Mouse (Mus musculus) kidney, embryonic 15.5 days (tissue): ENCODE data around the gene Rbfox1. TPM values are rescaled to one million over a fixed set of nuclear protein-coding genes. Genes with fewer than 3 reads are reported as not detected.

Experiments used
- ATAC-seq: fragments of 200-750 bp; cut with Nextera tagmentation; replicated peaks from 2 replicates; pipeline ENCODE4 v1.8.0; 2017; ENCODE audit warnings: moderate TSS enrichment; ENCODE audit not compliant: low FRiP score
- H3K27ac ChIP-seq: fragments of 300-500 bp; sonication (generic); 2 replicates; pipeline ENCODE4 v1.5.1; 2015; ENCODE audit warnings: mild to moderate bottlenecking, inconsistent platforms
- H3K27me3 ChIP-seq: fragments of 300-500 bp; sonication (generic); 2 replicates; pipeline ENCODE4 v1.6.1; 2015; ENCODE audit warnings: inconsistent platforms
- H3K36me3 ChIP-seq: fragments of 300-500 bp; sonication (generic); 2 replicates; pipeline ENCODE4 v1.6.1; 2015; ENCODE audit warnings: inconsistent platforms
- H3K4me1 ChIP-seq: fragments of 300-500 bp; sonication (generic); 2 replicates; pipeline ENCODE4 v1.6.1; 2015; ENCODE audit warnings: inconsistent platforms
- H3K4me2 ChIP-seq: fragments of 300-500 bp; sonication (generic); 2 replicates; pipeline ENCODE4 v1.6.1; 2015; ENCODE audit warnings: moderate library complexity, mild to moderate bottlenecking, inconsistent platforms
- H3K4me3 ChIP-seq: fragments of 300-500 bp; sonication (generic); replicated peaks from 2 replicates; pipeline ENCODE4 v1.5.1; 2015; ENCODE audit warnings: mild to moderate bottlenecking, inconsistent platforms
- H3K9ac ChIP-seq: fragments of 300-500 bp; sonication (generic); 2 replicates; pipeline ENCODE4 v1.6.1; 2015; ENCODE audit warnings: mild to moderate bottlenecking, inconsistent platforms
- H3K9me3 ChIP-seq: fragments of 300-500 bp; sonication (generic); replicated peaks from 2 replicates; pipeline ENCODE4 v1.6.1; 2016; ENCODE audit warnings: inconsistent platforms
- WGBS: fragments of 180-500 bp; shearing (Covaris S2); methylation state at CpG from one replicate; pipeline ENCODE4 v1.1.7; 2015; ENCODE audit warnings: mixed read lengths; 5-methylcytosine and 5-hydroxymethylcytosine counted together
- polyA plus RNA-seq: library from polyadenylated mRNA; unstranded; fragments of >200 nt; fragmentation: Nextera tagmentation; extraction: Ambion mirVana; gene quantifications from 2 replicates; pipeline ENCODE4 v1.2.1, GENCODE M21; 2015

The Rbfox1 gene
- polyA plus RNA-seq, 1 experiment from 2014 or later: 6.7 TPM

DNA sequence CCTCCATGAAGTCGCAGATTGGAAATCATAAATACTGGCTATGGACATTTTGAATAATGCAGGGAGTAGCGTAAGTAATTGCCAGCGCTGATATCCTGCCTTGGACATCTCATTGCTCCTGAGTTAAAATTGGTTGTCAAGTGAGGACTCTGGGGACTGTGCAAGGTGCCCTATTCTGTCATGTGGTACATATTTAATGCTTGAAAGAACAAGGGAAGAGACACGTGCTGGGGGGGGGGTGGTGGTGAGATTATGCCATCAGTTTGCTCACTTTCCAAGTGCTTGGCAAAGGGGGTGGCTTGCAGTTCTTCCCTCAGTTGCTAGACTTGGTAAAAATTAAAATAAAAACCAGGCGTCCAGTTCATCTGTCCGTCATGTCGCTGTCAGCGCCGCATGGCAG lies 462.9 kb downstream of the Rbfox1 start:
- no peak for ATAC-seq
- H3K9me3 ChIP-seq: no peaks in the 10 kb centered on the region
- no peaks in the 10 kb centered on the region for H3K36me3 ChIP-seq
- H3K4me1 ChIP-seq: peaks cover 11% of the 10 kb centered on the region; the same call in 1 of the 2 replicates
- peaks cover 42% of the 10 kb centered on the region for H3K27me3 ChIP-seq
- WGBS: 36% methylated on average over 9 of the region's 9 CpGs
- H3K4me3 ChIP-seq: 0 out of 2 replicates have a peak overlapping the region, but pooled peaks have one; percentile 30
- H3K27ac ChIP-seq: no peak overlapping the region
- no peak overlapping the region for H3K9ac ChIP-seq
- H3K4me2 ChIP-seq: peak overlapping the region; percentile 60

DNA sequence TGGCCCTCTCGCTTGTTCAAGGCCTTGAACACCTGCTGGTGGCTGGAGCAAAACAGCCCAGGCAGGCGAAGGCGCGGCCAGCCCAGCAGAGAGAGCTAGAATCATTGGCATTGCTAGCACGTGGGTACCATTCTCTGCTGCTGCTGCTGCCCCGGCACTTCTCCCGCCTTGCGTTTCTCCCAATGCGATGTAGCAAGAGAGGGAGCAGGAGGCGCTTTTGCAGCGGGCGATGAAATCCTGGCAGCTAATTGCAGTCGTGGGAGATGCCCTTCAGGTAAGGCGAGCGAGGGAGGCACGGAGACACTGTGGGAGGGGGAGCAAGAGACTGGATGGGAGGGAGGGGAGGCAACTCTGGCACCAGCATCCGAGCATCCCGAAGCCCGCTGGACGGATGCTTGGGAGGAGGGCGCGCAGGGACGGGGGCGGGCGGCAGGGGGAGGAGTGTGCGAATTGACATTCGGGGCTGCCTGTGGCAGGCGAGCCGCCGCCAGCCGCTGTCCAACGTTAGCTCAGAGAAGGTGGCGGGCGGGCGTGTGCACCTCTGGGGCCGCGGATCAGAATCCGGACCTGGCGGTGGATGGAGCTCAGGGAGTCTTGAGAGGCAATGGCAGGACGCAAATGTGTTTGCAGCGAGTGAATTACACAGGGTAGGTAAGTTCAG lies 463.6 kb downstream of the Rbfox1 start:
- peaks cover 42% of the 10 kb centered on the region for H3K27me3 ChIP-seq
- H3K4me2 ChIP-seq: peak overlapping the region; percentile 60
- H3K4me1 ChIP-seq: peaks cover 11% of the 10 kb centered on the region; the same call in 1 of the 2 replicates
- peak; percentile 82 for ATAC-seq
- H3K9ac ChIP-seq: 0 out of 2 replicates have a peak overlapping the region, but pooled peaks have one; percentile 11
- no peak overlapping the region for H3K27ac ChIP-seq
- WGBS: under 1% methylated on average over 41 of the region's 41 CpGs
- H3K4me3 ChIP-seq: peak overlapping the region; percentile 30
- H3K36me3 ChIP-seq: no peaks in the 10 kb centered on the region
- H3K9me3 ChIP-seq: no peaks in the 10 kb centered on the region

GRCm38 (mm10) chr16:6349381-6349780 lies 464.2 kb downstream of the Rbfox1 start:
- Histone ChIP-seq H3K27me3 (peaks cover 42% of the 10 kb centered on the region), H3K4me2 (peak overlapping the region; percentile 60), H3K36me3 (no peaks in the 10 kb centered on the region), H3K9me3 (no peaks in the 10 kb centered on the region), H3K4me3 (peak overlapping the region; percentile 30), H3K27ac (no peak overlapping the region), H3K9ac (no peak overlapping the region), H3K4me1 (peaks cover 11% of the 10 kb centered on the region; the same call in 1 of the 2 replicates)
- WGBS: 30% methylated on average over 16 of the region's 16 CpGs
- ATAC-seq: no peak

DNA sequence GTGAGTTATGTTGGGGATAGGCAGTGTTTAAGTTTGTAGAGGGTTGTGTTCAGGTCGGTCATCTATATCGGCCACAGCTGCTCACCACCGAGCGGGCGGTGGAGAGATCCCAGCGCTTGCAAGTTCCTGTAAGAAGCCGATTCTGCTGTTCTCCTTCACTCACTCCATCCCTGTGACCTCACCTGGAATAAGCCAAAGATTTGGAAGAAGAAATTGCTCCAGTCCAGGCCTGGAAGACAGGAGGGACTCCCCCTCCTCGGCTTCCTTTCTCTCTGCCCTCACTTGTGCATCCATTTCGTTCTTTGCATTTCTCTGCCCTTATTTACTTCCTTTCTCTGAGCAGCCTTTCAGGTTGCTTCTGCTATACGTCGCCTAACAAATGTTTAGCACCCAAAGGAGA lies 465.1 kb downstream of the Rbfox1 start:
- Histone ChIP-seq H3K4me2 (no peak overlapping the region), H3K9me3 (no peaks in the 10 kb centered on the region), H3K27ac (no peak overlapping the region), H3K36me3 (no peaks in the 10 kb centered on the region), H3K27me3 (peaks cover 42% of the 10 kb centered on the region), H3K9ac (no peak overlapping the region), H3K4me3 (no peak overlapping the region), H3K4me1 (peaks cover 11% of the 10 kb centered on the region; the same call in 1 of the 2 replicates)
- WGBS: 80% methylated on average over 11 of the region's 11 CpGs
- ATAC-seq: no peak

DNA sequence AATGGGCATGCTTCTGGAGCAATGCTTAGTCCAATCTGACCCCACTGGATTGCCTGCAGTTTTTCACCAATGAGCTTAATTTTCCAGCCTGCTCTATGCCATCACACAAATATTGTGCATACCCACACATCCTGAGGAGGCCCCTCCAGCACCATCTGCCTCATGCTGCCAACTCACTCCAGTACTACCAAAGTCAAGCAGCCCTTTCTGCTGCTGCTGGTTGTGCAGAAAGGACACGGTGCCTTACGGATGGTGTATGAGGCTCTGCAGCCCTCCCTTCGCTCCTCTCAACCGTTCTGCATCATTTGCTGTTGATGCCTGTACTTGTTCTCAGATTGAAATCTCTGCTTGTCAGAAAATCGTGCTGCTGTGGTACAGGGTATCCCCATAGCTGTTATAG lies 468.0 kb downstream of the Rbfox1 start:
- ATAC-seq: no peak
- Histone ChIP-seq H3K27ac (no peak overlapping the region), H3K4me3 (no peak overlapping the region), H3K36me3 (no peaks in the 10 kb centered on the region), H3K9me3 (no peaks in the 10 kb centered on the region), H3K27me3 (peaks cover 25% of the 10 kb centered on the region), H3K9ac (no peak overlapping the region), H3K4me2 (no peak overlapping the region), H3K4me1 (peaks cover 11% of the 10 kb centered on the region; the same call in 1 of the 2 replicates)
- 65% methylated on average over 5 of the region's 5 CpGs for WGBS

- Histone ChIP-seq H3K27ac (no peak overlapping the region), H3K27me3 (no peaks in the 10 kb centered on the region), H3K36me3 (no peaks in the 10 kb centered on the region), H3K9me3 (no peaks in the 10 kb centered on the region), H3K4me2 (no peak overlapping the region), H3K4me3 (no peak overlapping the region), H3K9ac (no peak overlapping the region), H3K4me1 (no peaks in the 10 kb centered on the region)
- WGBS: 79% methylated on average over 3 of the region's 3 CpGs
- ATAC-seq: no peak
Measured at GRCm38 (mm10) chr16:6356931-6357330, 471.8 kb downstream of the Rbfox1 start.

GRCm38 (mm10) chr16:6365793-6366192 lies 480.6 kb downstream of the Rbfox1 start:
- WGBS: 91% methylated on average over 2 of the region's 2 CpGs
- no peak for ATAC-seq
- H3K4me2 ChIP-seq: no peak overlapping the region

DNA sequence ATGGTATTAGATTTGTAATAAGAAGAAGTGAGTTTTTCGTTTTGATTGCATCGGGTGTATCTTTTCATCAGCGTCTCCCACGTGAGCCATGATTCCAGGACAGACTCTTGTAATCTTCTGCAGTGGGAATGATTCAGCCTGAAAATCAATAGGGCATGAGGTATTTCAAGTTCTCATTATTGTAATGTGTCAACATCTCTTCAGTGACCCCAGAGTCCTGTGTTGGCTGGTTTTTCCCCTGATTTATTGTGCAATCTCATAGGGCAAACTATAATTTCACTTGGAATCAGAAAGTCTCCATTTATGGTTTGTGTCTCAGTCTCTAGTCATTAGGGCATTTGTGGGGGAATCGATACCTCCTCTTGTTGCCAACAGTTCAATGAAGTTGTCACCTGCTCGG lies 481.5 kb downstream of the Rbfox1 start:
- Histone ChIP-seq H3K36me3 (no peaks in the 10 kb centered on the region), H3K27ac (no peak overlapping the region), H3K4me2 (no peak overlapping the region), H3K4me3 (no peak overlapping the region), H3K27me3 (no peaks in the 10 kb centered on the region), H3K4me1 (no peaks in the 10 kb centered on the region), H3K9me3 (no peaks in the 10 kb centered on the region), H3K9ac (no peak overlapping the region)
- no peak for ATAC-seq
- WGBS: 47% methylated on average over 6 of the region's 6 CpGs

More at GRCm38 (mm10) chr16:6365793-6366192, 480.6 kb downstream of the Rbfox1 start:
- Histone ChIP-seq H3K27ac (no peak overlapping the region), H3K9ac (no peak overlapping the region), H3K4me1 (no peaks in the 10 kb centered on the region), H3K4me3 (no peak overlapping the region), H3K27me3 (no peaks in the 10 kb centered on the region), H3K9me3 (no peaks in the 10 kb centered on the region), H3K36me3 (no peaks in the 10 kb centered on the region)

GRCm38 (mm10) chr16:6380924-6381323 lies 495.8 kb downstream of the Rbfox1 start:
- H3K9me3 ChIP-seq: no peaks in the 10 kb centered on the region
- no peak overlapping the region for H3K4me3 ChIP-seq
- 75% methylated on average over 3 of the region's 3 CpGs for WGBS
- no peak overlapping the region for H3K27ac ChIP-seq
- no peak overlapping the region for H3K9ac ChIP-seq
- no peaks in the 10 kb centered on the region for H3K27me3 ChIP-seq
- no peak for ATAC-seq
- no peaks in the 10 kb centered on the region for H3K36me3 ChIP-seq
- H3K4me2 ChIP-seq: no peak overlapping the region
- H3K4me1 ChIP-seq: no peaks in the 10 kb centered on the region

DNA sequence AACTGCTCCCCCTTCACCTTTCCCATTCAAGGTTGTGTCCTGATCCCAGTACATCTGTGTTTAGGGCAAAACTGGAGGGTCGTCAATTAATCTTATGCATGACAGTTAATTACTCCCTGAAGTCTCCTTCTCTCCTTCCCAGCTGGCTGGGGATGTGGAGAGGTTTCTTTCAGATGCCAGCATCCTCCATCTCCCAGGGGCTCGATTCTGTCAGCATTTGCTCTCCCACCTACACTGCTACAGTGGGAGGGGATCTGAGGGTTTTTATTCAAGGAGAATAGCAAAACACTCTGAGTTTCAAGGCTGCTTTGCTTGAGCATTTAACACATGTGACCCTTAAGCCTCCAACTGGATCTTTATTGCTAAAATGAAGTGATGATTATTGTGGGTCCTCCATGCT lies 496.4 kb downstream of the Rbfox1 start:
- no peaks in the 10 kb centered on the region for H3K36me3 ChIP-seq
- no peak overlapping the region for H3K4me2 ChIP-seq
- no peaks in the 10 kb centered on the region for H3K9me3 ChIP-seq
- H3K4me3 ChIP-seq: no peak overlapping the region
- no peaks in the 10 kb centered on the region for H3K27me3 ChIP-seq
- no peak overlapping the region for H3K9ac ChIP-seq
- ATAC-seq: no peak
- WGBS: 41% methylated on average over 2 of the region's 2 CpGs
- no peak overlapping the region for H3K27ac ChIP-seq
- no peaks in the 10 kb centered on the region for H3K4me1 ChIP-seq

DNA sequence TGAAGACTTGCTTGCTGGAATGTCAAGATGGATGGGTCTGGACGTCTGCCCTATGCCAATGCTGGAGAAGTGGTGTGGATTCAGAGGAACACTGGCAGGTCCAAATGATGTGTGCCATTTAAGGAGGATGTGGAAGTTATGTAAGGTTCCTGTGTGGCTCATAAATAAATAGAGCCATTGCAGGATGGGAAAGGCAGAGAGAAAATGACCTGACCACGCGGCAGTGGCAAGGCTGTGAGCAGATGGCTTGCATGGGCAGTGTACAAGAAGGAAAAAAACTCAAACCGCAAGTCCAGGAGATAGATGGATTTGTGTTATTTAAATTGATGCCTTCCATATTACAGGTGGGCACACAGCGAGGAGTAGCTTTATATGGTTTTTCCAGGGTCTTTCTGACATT lies 497.6 kb downstream of the Rbfox1 start:
- no peaks in the 10 kb centered on the region for H3K36me3 ChIP-seq
- H3K4me1 ChIP-seq: no peaks in the 10 kb centered on the region
- H3K9me3 ChIP-seq: no peaks in the 10 kb centered on the region
- no peak overlapping the region for H3K27ac ChIP-seq
- WGBS: 86% methylated on average over 5 of the region's 5 CpGs
- no peak for ATAC-seq
- no peaks in the 10 kb centered on the region for H3K27me3 ChIP-seq
- H3K9ac ChIP-seq: no peak overlapping the region
- H3K4me3 ChIP-seq: no peak overlapping the region
- no peak overlapping the region for H3K4me2 ChIP-seq

DNA sequence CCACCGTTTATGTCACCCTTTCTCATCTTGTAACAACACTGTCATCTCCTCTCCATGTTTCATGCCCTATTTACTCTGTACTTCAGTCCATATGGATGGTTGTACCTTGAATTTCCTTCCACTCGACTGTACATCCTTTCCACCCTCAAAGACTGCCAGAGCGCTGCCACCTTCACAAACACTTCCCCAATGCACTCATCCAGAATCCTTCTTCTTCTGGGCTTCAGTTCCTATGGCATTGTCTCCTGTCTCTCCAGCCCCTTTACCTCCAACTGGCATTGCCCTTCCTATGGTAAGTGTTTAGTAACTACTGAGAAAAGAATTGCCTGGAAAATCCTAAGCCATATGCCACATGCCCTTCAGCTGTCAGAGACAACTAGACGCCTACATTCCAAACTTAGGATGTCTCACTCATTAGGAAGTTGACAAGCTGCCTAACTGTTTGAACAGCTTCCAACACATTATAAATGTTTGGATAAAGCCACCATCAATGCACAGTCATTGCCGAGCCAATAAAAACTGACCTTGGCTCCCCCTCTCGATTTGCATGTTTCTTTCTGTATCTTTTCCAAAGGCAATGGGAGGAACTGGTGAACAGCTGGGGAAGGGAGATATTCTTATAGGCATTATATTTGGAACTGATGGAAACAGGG lies 505.2 kb downstream of the Rbfox1 start:
- H3K27me3 ChIP-seq: no peaks in the 10 kb centered on the region
- H3K27ac ChIP-seq: no peak overlapping the region

More for the DNA sequence above, 505.2 kb downstream of the Rbfox1 start:
- Histone ChIP-seq H3K9me3 (no peaks in the 10 kb centered on the region), H3K4me1 (no peaks in the 10 kb centered on the region), H3K4me2 (no peak overlapping the region), H3K36me3 (no peaks in the 10 kb centered on the region), H3K9ac (no peak overlapping the region), H3K4me3 (no peak overlapping the region)
- 77% methylated on average over 6 of the region's 6 CpGs for WGBS
- ATAC-seq: no peak
